Mouse (Mus musculus): Measurements from ENCODE around the gene Acox1. TPM values are rescaled to one million over a fixed set of nuclear protein-coding genes. Genes with fewer than 3 reads are reported as not detected.

Acox1 gene
- polyA plus RNA-seq, 1 experiment from 2014 or later = 98.9 TPM

DNA sequence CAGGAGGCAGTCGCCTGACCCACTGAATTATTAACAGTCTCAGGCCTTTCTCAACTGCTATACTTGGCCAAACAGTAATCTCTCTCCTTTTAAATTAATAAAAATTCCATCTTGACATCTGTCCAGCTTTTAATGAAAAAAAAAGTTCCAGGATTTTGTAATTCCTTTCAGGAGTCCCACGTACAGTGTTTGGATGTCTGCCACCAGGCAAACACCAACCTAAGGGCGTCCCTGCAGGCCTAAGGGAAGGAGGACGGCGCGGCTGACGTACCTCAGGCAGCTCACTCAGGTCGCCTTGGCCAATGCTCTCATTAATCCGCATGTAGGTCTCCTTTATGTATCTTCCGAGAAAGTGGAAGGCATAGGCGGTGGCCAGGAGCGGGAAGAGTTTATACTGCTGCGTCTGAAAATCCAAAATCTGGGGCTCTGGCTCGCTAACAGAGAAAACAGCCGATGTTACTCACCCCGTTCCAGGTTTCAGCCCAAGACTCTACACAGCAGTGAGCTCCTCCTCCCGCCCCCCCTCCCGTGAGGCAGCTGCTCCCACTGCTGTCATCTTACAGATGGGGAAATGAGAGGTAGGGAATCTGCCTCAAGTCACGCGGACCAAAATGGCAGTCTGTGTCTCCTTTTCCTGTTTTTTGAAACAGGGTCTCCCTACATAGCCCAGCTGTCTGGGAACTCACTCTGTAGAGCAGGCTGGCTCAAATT is 20.3 kb downstream of the Acox1 start:
- H3K27me3 ChIP-seq (replicated peaks; ENCODE audit: control insufficient read depth, insufficient read depth, low read length) = no peaks in the 10 kb centered on the region
- no peak for TF ChIP-seq CTCF (IDR thresholded peaks at IDR 0.05; ENCODE audit: low read depth)
- 88% methylated on average over 20 of the region's 20 CpGs for WGBS

DNA sequence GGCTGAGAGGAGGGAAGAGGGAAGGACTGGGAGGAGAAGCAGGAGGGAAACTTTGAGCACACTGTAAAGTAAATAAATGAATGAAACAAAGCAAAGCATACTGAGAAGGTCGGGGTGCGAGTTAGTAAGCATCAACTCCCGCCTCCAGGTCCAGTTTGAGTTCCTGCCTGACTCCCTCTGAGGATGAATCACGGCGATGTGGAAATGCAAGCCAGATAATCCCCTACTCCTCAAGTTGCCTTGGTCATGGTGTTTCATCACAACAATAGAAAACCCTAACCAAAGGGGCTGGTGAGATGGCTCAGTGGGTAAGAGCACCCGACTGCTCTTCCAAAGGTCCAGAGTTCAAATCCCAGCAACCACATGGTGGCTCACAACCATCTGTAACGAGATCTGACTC is 22.8 kb downstream of the Acox1 start:
- H3K9me3 ChIP-seq (ENCODE audit: control insufficient read depth) = no peaks in the 10 kb centered on the region
- WGBS = 89% methylated on average over 7 of the region's 7 CpGs
- no peak overlapping the region for H3K4me2 ChIP-seq (replicated peaks; ENCODE audit: low read depth)
- H3K9ac ChIP-seq (ENCODE audit: low read depth, low read length) = no peak overlapping the region
- no peaks in the 10 kb centered on the region for H3K27me3 ChIP-seq (replicated peaks; ENCODE audit: control insufficient read depth, insufficient read depth, low read length)
- no peak overlapping the region for H3K4me3 ChIP-seq (ENCODE audit: low read depth, low read length)
- no peak for ATAC-seq
- peaks cover 86% of the 10 kb centered on the region for H3K36me3 ChIP-seq (ENCODE audit: control insufficient read depth, insufficient read depth)
- H3K4me1 ChIP-seq (replicated peaks; ENCODE audit: control insufficient read depth, insufficient read depth, low read length) = no peaks in the 10 kb centered on the region
- no peak overlapping the region for H3K27ac ChIP-seq (ENCODE audit: low read depth, low read length)
- no peak for TF ChIP-seq CTCF (IDR thresholded peaks at IDR 0.05; ENCODE audit: low read depth)

More for the DNA sequence above, 20.3 kb downstream of the Acox1 start:
- H3K4me3 ChIP-seq (ENCODE audit: low read depth, low read length) = no peak overlapping the region
- ATAC-seq = no peak
- no peak overlapping the region for H3K9ac ChIP-seq (ENCODE audit: low read depth, low read length)
- no peak overlapping the region for H3K4me2 ChIP-seq (replicated peaks; ENCODE audit: low read depth)
- no peak overlapping the region for H3K27ac ChIP-seq (ENCODE audit: low read depth, low read length)
- peaks cover 87% of the 10 kb centered on the region for H3K36me3 ChIP-seq (ENCODE audit: control insufficient read depth, insufficient read depth)
- no peaks in the 10 kb centered on the region for H3K9me3 ChIP-seq (ENCODE audit: control insufficient read depth)
- H3K4me1 ChIP-seq (replicated peaks; ENCODE audit: control insufficient read depth, insufficient read depth, low read length) = no peaks in the 10 kb centered on the region

DNA sequence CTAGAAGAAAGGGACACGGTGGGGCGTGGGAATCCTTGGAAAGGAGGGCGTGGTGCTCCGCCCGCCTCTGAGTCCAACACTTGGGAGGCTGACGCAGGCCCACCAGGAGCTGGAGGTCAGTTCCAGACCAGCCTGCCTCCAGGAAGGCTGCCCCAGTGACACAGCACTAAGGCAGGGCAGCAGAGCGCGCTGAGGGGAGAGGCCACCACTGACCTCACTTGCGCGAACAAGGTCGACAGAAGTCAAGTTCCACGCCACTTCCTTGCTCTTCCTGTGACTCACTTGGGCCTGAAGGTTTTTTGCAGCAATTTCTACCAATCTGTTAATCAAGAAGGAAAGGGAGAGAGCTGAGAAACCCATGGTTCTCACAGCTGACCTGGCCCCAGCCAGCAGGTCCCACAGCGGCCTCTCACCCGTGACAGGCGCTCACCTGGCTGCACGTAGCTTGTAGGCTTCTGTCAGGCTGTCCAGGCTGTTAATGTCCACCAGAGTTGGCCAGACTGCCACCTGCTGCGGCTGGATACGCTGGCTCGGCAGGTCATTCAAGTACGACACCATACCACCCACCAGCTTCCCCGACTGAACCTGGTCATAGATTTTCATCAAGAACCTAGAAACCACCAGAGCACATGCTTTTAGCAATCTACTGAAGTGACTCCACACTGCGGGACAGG is 23.9 kb downstream of the Acox1 start:
- Histone ChIP-seq H3K9ac (ENCODE audit: low read depth, low read length) (no peak overlapping the region), H3K27me3 (replicated peaks; ENCODE audit: control insufficient read depth, insufficient read depth, low read length) (no peaks in the 10 kb centered on the region), H3K36me3 (ENCODE audit: control insufficient read depth, insufficient read depth) (peaks cover 75% of the 10 kb centered on the region), H3K4me1 (replicated peaks; ENCODE audit: control insufficient read depth, insufficient read depth, low read length) (no peaks in the 10 kb centered on the region), H3K9me3 (ENCODE audit: control insufficient read depth) (no peaks in the 10 kb centered on the region), H3K27ac (ENCODE audit: low read depth, low read length) (peak overlapping the region; percentile 15; the same call in 1 of the 2 replicates), H3K4me3 (ENCODE audit: low read depth, low read length) (no peak overlapping the region), H3K4me2 (replicated peaks; ENCODE audit: low read depth) (no peak overlapping the region)
- peak; percentile 20; the same call in 1 of the 2 replicates for ATAC-seq
- no peak for TF ChIP-seq CTCF (IDR thresholded peaks at IDR 0.05; ENCODE audit: low read depth)
- WGBS = 82% methylated on average over 22 of the region's 22 CpGs

DNA sequence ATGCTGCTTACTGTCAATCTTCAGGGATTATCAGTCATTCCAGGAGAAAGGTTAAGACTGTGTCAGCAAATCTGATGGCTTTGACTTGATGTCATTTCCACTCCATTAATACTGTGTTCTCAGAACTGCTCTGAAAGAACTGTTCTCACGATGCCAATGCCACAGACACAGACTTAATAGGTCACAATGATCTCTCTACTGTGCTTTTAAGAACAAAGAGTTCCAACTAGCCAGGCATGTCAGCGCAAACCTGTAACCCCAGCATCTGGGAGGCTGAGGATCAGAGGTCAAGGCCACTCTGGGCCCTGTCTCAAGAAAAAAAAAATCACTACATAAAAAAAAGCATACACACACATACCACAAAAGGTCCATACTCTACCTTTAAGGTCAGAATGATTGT is 26.9 kb downstream of the Acox1 start:
- H3K36me3 ChIP-seq (ENCODE audit: control insufficient read depth, insufficient read depth) = peaks cover 51% of the 10 kb centered on the region
- H3K9ac ChIP-seq (ENCODE audit: low read depth, low read length) = 0 out of 2 replicates have a peak overlapping the region, but pooled peaks have one; percentile 11
- no peaks in the 10 kb centered on the region for H3K9me3 ChIP-seq (ENCODE audit: control insufficient read depth)
- no peak for TF ChIP-seq CTCF (IDR thresholded peaks at IDR 0.05; ENCODE audit: low read depth)
- H3K27ac ChIP-seq (ENCODE audit: low read depth, low read length) = peak overlapping the region; percentile 35; the same call in 1 of the 2 replicates
- H3K4me3 ChIP-seq (ENCODE audit: low read depth, low read length) = no peak overlapping the region
- ATAC-seq = no peak
- WGBS = 68% methylated on average over 2 of the region's 2 CpGs
- no peak overlapping the region for H3K4me2 ChIP-seq (replicated peaks; ENCODE audit: low read depth)
- H3K4me1 ChIP-seq (replicated peaks; ENCODE audit: control insufficient read depth, insufficient read depth, low read length) = peaks cover 3% of the 10 kb centered on the region; the same call in 1 of the 2 replicates
- no peaks in the 10 kb centered on the region for H3K27me3 ChIP-seq (replicated peaks; ENCODE audit: control insufficient read depth, insufficient read depth, low read length)

DNA sequence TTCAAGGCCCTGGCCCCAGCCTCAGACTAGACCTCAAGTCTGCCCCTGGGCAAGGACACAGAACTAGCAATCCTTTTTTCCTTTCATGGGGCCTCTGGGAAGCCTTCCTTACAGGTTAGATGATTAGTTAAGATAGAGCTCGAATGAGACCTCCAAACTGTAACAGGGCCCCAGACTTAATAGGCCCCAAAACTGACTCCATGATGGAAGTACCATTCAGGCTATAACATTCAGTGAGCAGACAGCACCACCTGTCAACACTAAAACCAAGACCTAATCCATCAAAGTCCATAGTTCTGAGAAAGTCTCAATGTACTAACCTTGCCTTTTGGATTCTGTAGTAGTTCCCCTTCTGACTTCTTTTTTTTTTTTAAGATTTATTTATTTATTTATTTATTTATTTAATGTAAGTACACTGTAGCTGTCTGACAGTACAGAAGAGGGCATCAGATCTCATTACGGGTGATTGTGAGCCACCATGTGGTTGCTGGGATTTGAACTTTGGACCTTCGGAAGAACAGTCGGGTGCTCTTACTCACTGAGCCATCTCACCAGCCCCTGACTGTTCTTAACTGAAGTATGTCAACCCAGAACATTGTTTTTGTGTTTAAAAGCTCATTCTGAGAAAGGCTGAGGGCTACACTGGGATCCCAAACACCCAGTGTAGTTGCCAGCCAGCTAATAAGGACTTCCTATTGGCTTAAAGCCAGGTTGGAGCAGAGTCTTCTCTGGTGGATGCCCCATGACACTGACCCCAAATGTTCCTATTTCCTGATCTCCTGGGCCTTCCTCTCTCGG is 28.6 kb downstream of the Acox1 start:
- peaks cover 35% of the 10 kb centered on the region for H3K36me3 ChIP-seq (ENCODE audit: control insufficient read depth, insufficient read depth)
- TF ChIP-seq CTCF (IDR thresholded peaks at IDR 0.05; ENCODE audit: low read depth) = no peak
- no peak; the same call in 1 of the 2 replicates for ATAC-seq
- H3K27ac ChIP-seq (ENCODE audit: low read depth, low read length) = peak overlapping the region; percentile 37; the same call in 1 of the 2 replicates
- no peak overlapping the region for H3K4me3 ChIP-seq (ENCODE audit: low read depth, low read length)
- no peaks in the 10 kb centered on the region for H3K9me3 ChIP-seq (ENCODE audit: control insufficient read depth)
- WGBS = 46% methylated on average over 5 of the region's 5 CpGs
- H3K4me1 ChIP-seq (replicated peaks; ENCODE audit: control insufficient read depth, insufficient read depth, low read length) = peaks cover 5% of the 10 kb centered on the region; the same call in 1 of the 2 replicates
- H3K4me2 ChIP-seq (replicated peaks; ENCODE audit: low read depth) = no peak overlapping the region
- H3K9ac ChIP-seq (ENCODE audit: low read depth, low read length) = no peak overlapping the region
- no peaks in the 10 kb centered on the region for H3K27me3 ChIP-seq (replicated peaks; ENCODE audit: control insufficient read depth, insufficient read depth, low read length)

DNA sequence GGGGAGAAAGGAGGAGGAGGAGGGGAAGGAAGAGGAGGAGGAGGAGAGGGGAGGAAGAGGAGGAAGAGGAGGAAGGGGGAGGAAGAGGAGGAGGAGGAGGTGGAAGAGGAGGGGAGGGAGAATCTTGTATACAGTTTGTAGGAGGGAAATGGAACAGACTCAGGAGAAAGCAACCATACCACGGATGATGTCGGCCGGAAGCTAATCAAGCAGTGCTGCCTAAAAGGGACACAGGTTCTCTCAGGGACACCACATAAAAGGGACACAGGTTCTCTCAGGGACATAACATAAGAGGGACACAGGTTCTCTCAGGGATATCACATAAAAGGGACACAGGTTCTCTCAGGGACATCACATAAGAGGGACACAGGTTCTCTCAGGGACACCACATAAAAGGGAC is 29.6 kb downstream of the Acox1 start:
- 90% methylated on average over 3 of the region's 3 CpGs for WGBS
- ATAC-seq = no peak
- TF ChIP-seq CTCF (IDR thresholded peaks at IDR 0.05; ENCODE audit: low read depth) = no peak
- H3K9me3 ChIP-seq (ENCODE audit: control insufficient read depth) = no peaks in the 10 kb centered on the region
- no peak overlapping the region for H3K4me2 ChIP-seq (replicated peaks; ENCODE audit: low read depth)
- no peak overlapping the region for H3K4me3 ChIP-seq (ENCODE audit: low read depth, low read length)
- no peaks in the 10 kb centered on the region for H3K27me3 ChIP-seq (replicated peaks; ENCODE audit: control insufficient read depth, insufficient read depth, low read length)
- peaks cover 5% of the 10 kb centered on the region; the same call in 1 of the 2 replicates for H3K4me1 ChIP-seq (replicated peaks; ENCODE audit: control insufficient read depth, insufficient read depth, low read length)
- H3K27ac ChIP-seq (ENCODE audit: low read depth, low read length) = no peak overlapping the region
- H3K36me3 ChIP-seq (ENCODE audit: control insufficient read depth, insufficient read depth) = peaks cover 26% of the 10 kb centered on the region
- H3K9ac ChIP-seq (ENCODE audit: low read depth, low read length) = no peak overlapping the region

All from intestine, postnatal 0 days (tissue).